Mouse (Mus musculus): ENCODE measurements around the gene Zc3h8. TPM values are rescaled to one million over a fixed set of nuclear protein-coding genes. Genes with fewer than 3 reads are reported as not detected.

Gene Zc3h8
- 0.58 and 1.6 TPM in 2 replicates for polyA plus RNA-seq (2012; rRNA removed)

DNA sequence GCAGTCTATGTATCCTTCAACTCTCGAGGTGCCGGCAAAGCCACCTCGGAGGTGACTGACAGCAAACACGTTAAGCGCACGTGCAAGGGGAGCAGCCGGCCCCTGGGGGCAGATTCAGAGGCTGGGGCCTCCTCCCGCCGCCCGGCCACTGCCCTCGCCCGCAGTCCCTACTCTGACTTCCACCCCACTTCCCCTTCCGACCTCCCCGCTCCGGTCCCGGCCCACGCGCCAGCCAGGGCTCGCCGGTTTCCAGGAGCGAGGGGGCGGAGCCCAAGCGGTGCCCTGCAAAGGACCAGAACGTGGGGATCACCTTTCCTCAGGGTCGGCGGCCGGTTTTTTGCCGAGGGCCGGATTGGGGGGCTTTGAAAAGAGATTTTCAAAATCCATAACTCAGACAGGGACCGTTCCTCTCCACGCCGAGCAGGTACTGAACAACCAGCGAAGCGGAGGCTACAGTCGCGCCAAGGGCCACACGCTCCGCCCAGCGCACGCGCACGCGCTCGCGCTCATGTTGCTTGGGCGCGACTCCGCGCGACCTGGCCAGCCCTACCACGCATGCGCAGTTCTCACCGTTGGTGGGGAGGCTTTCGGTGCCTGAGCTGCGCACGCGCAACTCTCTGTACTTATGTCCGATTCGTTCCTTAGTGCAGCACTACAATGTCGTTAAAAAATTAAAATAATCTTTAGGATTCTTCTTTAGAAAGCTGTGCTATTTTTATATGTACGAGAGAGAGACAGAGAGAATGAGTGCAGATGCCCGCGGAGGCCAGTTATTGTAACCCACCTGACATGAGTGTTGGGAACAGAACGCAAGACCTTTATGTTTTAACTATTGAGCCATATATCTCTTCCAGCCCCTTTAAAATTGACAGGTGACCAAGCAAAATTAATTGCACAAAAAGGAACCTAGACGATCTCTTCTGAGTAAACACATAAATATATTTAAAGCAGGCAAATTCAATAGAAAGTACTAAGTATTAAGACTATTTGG lies at the start of gene Zc3h8:
Gene Zc3h8 (minus strand): TSS at position 540 of the 991 bp plus-strand sequence.
- Histone ChIP-seq H3K4me3 (replicated peaks; ENCODE audit: extremely low read depth, low read depth, low read length) (peak within 1 kb of the TSS; percentile 80), H3K4me1 (ENCODE audit: control insufficient read depth, insufficient read depth, low read length) (no peaks in the 10 kb centered on the region; the same call in 1 of the 2 replicates)
- DNase-seq, result peak; percentile 93
- TF ChIP-seq POLR2A (IDR thresholded peaks at IDR 0.05; ENCODE audit: borderline replicate concordance, extremely low read depth, low read depth, low read length) (peak; percentile 86; the same call in 1 of the 2 replicates), CTCF (IDR thresholded peaks at IDR 0.05; ENCODE audit: insufficient read depth, low read length) (no peak)
- 1% methylated on average over 65 of the region's 65 CpGs for WGBS

DNA sequence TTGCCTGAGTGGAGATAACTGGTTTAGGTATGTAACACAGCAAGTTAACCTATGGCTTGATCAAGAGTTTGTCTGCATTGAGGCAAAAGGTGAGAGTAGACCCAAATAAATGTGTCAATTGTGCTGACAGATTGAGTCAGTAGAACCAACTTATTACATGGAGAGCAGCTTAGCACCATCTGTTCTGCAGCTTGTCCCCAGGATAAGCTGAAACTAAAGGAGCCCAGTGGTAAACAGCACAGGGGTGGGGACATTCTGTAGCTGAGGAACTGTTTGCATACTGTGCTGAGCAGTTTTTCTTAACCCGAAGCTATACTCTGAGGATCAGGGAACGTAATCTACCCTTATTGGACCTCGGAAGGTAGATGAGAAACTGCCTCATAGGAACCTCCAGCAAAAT lies 40.9 kb upstream of the Zc3h8 start:
- H3K4me3 ChIP-seq (replicated peaks; ENCODE audit: extremely low read depth, low read depth, low read length), result no peak overlapping the region
- no peaks in the 10 kb centered on the region for H3K4me1 ChIP-seq (ENCODE audit: control insufficient read depth, insufficient read depth, low read length)
- WGBS, result 83% methylated on average over 3 of the region's 3 CpGs
- TF ChIP-seq CTCF (IDR thresholded peaks at IDR 0.05; ENCODE audit: insufficient read depth, low read length) (no peak), POLR2A (IDR thresholded peaks at IDR 0.05; ENCODE audit: borderline replicate concordance, extremely low read depth, low read depth, low read length) (no peak)
- no peak for DNase-seq

DNA sequence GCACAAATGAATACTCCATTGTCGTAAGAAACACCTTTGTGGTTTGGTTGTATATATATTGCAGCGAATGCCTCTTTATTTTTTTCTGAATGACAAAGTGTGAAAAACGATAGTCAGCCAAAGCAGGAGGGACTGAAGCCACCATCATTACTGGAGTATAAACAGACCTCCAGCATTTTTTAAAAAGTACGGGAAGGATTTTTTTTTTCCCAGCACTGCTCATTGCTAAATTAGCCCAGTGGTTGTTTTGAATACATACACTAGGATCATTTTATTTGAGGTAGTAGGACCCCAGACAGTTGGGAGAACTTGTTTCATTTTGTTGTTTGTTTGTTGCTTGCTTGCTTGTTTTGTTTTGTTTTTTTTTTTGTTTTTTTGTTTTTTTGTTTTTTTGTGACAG lies 31.7 kb upstream of the Zc3h8 start:
- no peak overlapping the region for H3K4me3 ChIP-seq (replicated peaks; ENCODE audit: extremely low read depth, low read depth, low read length)
- H3K4me1 ChIP-seq (ENCODE audit: control insufficient read depth, insufficient read depth, low read length), result no peaks in the 10 kb centered on the region; the same call in 1 of the 2 replicates
- WGBS, result 70% methylated on average over 4 of the region's 4 CpGs
- DNase-seq, result no peak
- TF ChIP-seq POLR2A (IDR thresholded peaks at IDR 0.05; ENCODE audit: borderline replicate concordance, extremely low read depth, low read depth, low read length) (no peak), CTCF (IDR thresholded peaks at IDR 0.05; ENCODE audit: insufficient read depth, low read length) (no peak)

DNA sequence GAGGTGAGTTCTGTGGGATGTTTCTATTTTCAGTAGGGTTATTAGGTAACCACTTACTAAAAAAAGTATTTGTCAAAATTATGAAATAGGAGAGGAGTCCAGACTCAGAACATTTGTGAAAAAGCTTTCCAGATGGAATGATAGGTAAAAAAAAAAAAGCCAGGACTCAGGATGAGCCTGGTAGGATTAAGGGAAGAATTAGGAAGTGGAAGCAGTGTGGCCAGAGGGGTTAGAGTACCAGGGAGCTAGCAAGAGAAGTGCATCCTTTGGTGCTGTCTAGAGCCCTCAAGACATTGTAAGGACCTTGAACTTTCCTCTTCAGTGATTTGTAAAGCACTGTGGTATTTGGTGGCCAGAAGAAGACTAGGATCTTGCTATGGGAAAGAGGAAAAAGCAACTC lies 28.4 kb upstream of the Zc3h8 start:
- no peak for DNase-seq
- TF ChIP-seq POLR2A (IDR thresholded peaks at IDR 0.05; ENCODE audit: borderline replicate concordance, extremely low read depth, low read depth, low read length) (no peak), CTCF (IDR thresholded peaks at IDR 0.05; ENCODE audit: insufficient read depth, low read length) (no peak)
- Histone ChIP-seq H3K4me1 (ENCODE audit: control insufficient read depth, insufficient read depth, low read length) (no peaks in the 10 kb centered on the region; the same call in 1 of the 2 replicates), H3K4me3 (replicated peaks; ENCODE audit: extremely low read depth, low read depth, low read length) (no peak overlapping the region)

DNA sequence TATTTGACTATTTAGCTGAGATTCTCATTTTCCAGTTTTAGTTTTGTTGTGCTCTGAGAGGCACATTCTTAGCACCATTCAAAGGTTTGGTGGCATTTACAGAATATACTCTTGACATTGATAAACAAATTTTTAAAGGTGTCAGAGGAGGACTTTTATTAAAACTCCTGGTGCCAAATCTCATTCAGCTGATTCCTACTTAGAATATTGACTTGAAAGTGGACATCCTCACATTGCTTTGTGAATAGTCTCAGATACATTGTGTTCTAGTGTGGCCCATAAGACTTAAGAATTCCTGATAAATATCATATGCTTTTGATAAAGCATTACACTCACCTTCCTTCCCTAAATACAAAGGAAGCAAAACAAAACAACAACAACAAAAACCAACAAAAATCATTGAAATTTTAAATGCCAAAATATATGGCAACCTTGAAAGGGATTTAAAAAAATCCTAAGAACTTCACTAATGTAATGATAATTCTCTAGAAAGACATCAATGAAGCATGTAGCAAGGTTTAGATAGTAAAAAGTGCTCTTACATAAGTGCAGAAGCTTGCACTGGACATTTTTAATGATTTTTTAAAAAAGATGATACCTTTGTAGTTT lies 24.7 kb upstream of the Zc3h8 start:
- no peak for DNase-seq
- no peak for TF ChIP-seq POLR2A (IDR thresholded peaks at IDR 0.05; ENCODE audit: borderline replicate concordance, extremely low read depth, low read depth, low read length)
- no peak for TF ChIP-seq CTCF (IDR thresholded peaks at IDR 0.05; ENCODE audit: insufficient read depth, low read length)
- H3K4me1 ChIP-seq (ENCODE audit: control insufficient read depth, insufficient read depth, low read length), result peaks cover 2% of the 10 kb centered on the region
- no peak overlapping the region for H3K4me3 ChIP-seq (replicated peaks; ENCODE audit: extremely low read depth, low read depth, low read length)

DNA sequence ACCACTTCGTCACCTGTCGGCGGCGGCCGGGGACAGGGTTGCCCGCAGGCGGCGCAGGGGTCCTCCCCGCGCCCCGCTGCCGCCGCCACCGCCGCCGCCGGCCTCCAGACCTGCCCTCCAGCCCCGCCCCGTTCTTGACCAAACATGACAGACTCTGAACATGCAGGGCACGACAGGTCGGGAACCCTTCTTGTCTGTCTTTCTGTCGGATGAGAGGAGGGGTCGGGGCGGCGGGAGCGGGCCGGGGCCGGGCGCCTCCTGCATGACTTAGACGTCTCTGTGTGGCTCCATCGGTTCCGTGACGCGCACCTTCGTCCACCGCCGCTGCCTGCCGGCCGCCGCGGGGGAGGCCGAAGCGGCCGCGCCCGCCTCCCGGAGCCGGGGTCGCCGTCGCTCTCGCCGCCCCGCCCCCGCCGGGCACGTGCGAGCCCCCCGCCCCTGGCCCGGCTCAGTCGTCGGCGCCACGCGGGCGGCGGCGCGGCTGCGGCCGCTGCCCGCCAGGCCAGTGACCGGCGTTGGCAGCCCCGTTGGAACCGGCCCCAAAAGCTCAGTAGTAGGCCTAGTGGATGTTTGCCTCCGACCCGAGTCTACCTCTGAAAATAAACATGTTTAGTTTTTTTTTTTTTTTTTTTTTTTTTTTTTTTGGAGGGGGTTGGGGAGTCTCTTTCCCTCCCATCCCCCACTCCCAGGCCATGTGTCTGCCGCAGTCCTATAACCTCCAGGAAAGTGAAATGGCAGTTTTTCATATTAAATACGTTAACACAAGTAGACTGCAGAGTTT lies 24.0 kb upstream of the Zc3h8 start, which contains the start of gene Gm10762:
Gene Gm10762 (minus strand): TSS at position 65 of the 781 bp plus-strand sequence.
- peak within 1 kb of the TSS; percentile 79 for H3K4me3 ChIP-seq (replicated peaks; ENCODE audit: extremely low read depth, low read depth, low read length)
- WGBS, result 1% methylated on average over 80 of the region's 80 CpGs
- peaks cover 2% of the 10 kb centered on the region for H3K4me1 ChIP-seq (ENCODE audit: control insufficient read depth, insufficient read depth, low read length)
- peak; percentile 84 for DNase-seq
- TF ChIP-seq POLR2A (IDR thresholded peaks at IDR 0.05; ENCODE audit: borderline replicate concordance, extremely low read depth, low read depth, low read length), result no peak
- no peak for TF ChIP-seq CTCF (IDR thresholded peaks at IDR 0.05; ENCODE audit: insufficient read depth, low read length)

DNA sequence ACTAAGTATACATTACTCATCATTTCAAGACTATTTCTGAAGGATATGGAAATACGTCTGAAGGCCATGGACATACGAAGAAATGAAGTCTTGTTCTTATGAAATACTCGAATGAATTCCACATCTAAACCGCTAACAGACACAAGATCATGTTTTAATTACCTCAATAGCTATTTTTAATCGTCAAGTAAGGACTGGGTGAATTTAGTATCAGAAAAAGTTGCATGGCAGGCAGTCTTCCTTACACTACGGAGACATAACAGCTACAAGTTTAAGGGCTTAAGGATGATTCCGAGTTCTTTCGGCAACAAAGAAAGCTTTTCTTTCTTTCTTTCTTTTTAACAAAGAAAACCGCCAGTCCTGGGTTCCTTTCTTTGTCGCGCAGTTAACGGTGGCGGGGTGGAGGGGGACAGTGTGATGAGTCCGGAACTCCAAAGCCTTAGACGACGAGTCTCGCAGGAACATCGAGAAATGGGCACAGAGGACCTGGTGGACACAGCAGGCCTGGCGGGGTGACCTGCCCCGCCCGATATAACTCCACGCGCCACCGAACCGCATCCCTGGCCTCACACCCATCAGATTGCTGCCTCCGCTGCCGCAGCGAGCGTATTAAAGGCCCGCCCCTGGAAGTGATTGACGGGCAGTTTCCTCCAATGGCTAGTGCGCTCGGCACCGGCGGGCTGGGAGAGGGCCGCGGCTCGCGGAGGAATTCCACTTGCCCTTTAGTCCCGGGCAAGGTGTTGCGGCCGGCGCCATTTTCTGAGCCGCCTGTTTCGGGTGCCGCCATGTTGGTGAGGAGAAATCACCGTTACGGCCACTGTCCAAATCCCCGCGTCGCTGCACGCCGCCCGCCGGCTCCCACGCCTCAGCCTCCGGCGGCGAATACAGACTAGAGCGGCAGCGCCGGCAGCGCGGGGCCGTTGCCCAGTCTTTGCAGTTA lies 23.0 kb upstream of the Zc3h8 start, which contains the start of gene Zc3h6:
Gene Zc3h6 (plus strand): TSS at position 762 of the 940 bp plus-strand sequence.
- peak; percentile 99 for DNase-seq
- under 1% methylated on average over 65 of the region's 65 CpGs for WGBS
- H3K4me3 ChIP-seq (replicated peaks; ENCODE audit: extremely low read depth, low read depth, low read length), result peak within 1 kb of the TSS; percentile 79
- TF ChIP-seq CTCF (IDR thresholded peaks at IDR 0.05; ENCODE audit: insufficient read depth, low read length), result no peak
- TF ChIP-seq POLR2A (IDR thresholded peaks at IDR 0.05; ENCODE audit: borderline replicate concordance, extremely low read depth, low read depth, low read length), result peak; percentile 98
- H3K4me1 ChIP-seq (ENCODE audit: control insufficient read depth, insufficient read depth, low read length), result peaks cover 2% of the 10 kb centered on the region; the same call in 1 of the 2 replicates

DNA sequence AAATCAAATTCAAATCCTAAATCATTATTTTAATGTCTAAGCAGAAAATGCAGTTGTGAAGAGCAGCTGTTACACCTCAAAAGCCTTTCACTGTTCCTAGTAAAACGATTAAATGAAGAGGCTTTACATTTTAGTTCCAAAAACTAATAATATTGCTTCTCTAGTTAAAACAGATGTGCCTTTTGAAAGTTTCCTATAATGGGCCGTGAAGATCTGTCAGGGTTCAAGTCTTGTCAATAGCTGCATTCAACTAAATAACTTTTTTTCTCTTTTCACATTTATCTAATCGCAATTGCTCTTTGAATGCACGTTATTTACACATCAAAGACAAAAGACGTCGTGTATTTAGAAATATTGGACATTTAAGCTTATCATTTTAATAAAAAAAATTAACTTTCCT lies 22.4 kb upstream of the Zc3h8 start:
- Histone ChIP-seq H3K4me1 (ENCODE audit: control insufficient read depth, insufficient read depth, low read length) (peaks cover 2% of the 10 kb centered on the region; the same call in 1 of the 2 replicates), H3K4me3 (replicated peaks; ENCODE audit: extremely low read depth, low read depth, low read length) (peak overlapping the region; percentile 38)
- DNase-seq, result no peak
- no peak for TF ChIP-seq POLR2A (IDR thresholded peaks at IDR 0.05; ENCODE audit: borderline replicate concordance, extremely low read depth, low read depth, low read length)
- TF ChIP-seq CTCF (IDR thresholded peaks at IDR 0.05; ENCODE audit: insufficient read depth, low read length), result no peak
- 13% methylated on average over 6 of the region's 6 CpGs for WGBS

Measured in lung, adult 2 months (tissue).